Mouse (Mus musculus) gastrocnemius, postnatal 14 days (tissue): ENCODE results near the gene Cdkl2. TPM values are rescaled to one million over a fixed set of nuclear protein-coding genes. Genes with fewer than 3 reads are reported as not detected.

ENCODE experiments used
- DNase-seq: peaks from one replicate; pipeline ENCODE4 v3.0.0; 2021; ENCODE audit warnings: mixed read lengths
- intact Hi-C: fragments of 180-260 bp; cut with DNase I; formaldehyde crosslinking; loops from one replicate; pipeline ENCODE4 v1.15.1; 2025; ENCODE audit warnings: low total_unique reads
- long read RNA-seq, 2 experiments: library from polyadenylated mRNA; stranded (forward); transcript quantifications; one replicate each; pipeline ENCODE4 v2.0.0; 2021
- total RNA-seq, 2 experiments: library from RNA; stranded (reverse); gene quantifications; 2 replicates each; pipeline ENCODE4 v1.2.3; 2021

Gene Cdkl2
- total RNA-seq = 1 to 10 TPM; 3.9 to 4.6 TPM
- long read RNA-seq, experiment 1, full-length matches to known transcripts = 4 of 6 reads
- long read RNA-seq, experiment 1, partial matches to known transcripts = 0 of 6 reads
- long read RNA-seq, experiment 1, other reads (novel, unspliced or antisense) = 2 of 6 reads
- long read RNA-seq, experiment 2, partial matches to known transcripts = 0 of 2 reads
- long read RNA-seq, experiment 2, other reads (novel, unspliced or antisense) = 2 of 2 reads

DNA sequence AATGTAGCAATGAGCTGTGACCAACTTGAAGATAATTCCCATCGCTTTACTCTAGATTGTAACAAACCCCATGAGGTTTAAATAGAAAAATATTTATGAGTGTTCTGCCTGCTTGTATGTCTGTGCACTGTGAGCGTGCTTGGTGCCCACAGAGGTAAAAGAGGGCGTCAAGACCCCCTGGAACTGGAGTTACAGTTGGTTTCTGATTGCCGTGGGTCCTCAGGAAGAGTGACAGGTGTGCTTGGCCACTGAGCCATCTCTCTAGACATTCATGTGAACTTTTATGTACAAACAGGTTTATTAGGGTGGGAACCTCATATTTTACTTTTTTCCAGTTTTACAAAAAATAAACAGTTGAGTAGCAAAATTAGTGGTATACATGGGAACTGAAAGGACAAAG is at the start of gene Cdkl2:
TSS of gene Cdkl2 (minus strand) at position 101 of the 400 bp plus-strand sequence.
- intact Hi-C loops = no loop called here

DNA sequence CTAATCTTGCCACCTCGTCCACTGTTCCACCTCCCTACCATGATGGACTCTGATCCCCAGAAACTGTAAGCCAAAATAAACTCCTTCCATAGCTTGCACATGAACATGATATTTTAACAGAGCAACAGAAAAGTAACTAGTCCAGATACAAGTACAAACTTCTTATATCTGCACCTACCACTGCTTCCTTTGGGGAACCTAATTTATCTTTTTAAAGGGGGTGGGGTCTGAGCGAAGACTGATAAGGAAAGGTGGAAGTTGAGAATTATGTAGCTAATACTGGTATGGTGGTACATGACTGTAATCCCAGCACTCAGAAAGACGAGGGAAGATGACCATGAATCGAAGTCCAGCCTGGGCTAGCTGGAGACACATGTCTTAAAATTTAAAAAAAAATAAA is 43.8 kb upstream of the Cdkl2 start:
- intact Hi-C loops = no loop called here

More for the DNA sequence above, at the start of gene Cdkl2:
- no peak for DNase-seq

DNA sequence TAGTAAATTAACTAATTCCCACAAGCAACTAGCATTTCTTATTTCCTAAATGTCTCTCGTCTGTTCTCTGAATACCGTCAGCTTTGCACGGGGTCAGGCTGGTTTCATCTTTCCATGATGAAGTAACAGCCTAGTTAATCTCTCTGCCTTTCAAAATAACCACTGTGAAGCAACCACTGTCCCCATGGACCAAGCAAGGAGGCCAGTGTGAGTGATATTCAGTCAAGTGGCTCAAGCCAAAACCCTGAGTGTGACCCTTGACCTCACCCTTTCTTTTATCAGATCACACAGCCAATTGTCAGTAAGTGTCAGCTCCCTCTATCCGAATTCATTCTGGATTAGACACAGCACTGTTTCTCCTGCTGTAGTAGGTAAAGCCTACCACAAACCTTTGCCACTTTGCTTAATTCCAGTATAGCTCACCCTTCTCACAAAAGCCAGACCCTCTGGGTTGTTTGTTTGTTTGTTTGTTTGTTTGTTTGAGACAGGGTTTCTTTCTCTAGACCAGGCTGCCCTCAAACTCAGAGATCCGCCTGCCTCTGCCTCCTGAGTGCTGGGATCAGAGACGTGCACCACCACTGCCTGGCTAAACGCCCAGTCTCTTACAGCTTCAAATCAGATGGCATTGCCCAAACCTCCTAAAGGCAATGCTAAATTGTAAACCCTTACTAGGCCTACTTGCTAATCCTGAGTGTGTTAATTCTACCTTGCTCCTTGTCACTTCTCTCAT is 42.3 kb upstream of the Cdkl2 start:
- intact Hi-C loops = no loop called here
- no peak for DNase-seq

More for the DNA sequence above, 43.8 kb upstream of the Cdkl2 start:
- no peak for DNase-seq

DNA sequence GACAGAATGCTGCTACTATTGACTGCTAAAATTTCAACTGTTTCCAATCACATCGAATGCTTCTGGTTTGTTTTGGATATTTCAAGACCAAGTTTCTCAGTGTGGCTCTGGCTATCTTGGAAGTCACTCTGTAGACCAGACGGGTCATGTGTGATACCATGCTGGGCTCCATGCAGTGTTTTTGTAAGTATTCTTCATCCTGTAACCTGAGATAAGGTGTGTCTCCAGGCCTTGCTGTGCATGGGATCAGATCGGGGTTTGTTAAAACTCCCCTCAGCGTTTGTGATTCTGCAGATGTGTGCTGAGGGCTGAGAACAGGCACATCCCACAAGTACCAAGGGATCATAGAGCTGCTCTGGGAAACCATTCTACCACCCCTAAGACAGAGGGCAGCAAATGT is 41.6 kb upstream of the Cdkl2 start:
- no peak for DNase-seq
- intact Hi-C loops = no loop called here

GRCm38 (mm10) chr5:92083417-92084038 is 39.8 kb upstream of the Cdkl2 start, which contains the start of gene G3bp2:
TSS of gene G3bp2 (minus strand) at chr5:92083719.
- intact Hi-C loops = no loop called here
- peak; percentile 98 for DNase-seq

DNA sequence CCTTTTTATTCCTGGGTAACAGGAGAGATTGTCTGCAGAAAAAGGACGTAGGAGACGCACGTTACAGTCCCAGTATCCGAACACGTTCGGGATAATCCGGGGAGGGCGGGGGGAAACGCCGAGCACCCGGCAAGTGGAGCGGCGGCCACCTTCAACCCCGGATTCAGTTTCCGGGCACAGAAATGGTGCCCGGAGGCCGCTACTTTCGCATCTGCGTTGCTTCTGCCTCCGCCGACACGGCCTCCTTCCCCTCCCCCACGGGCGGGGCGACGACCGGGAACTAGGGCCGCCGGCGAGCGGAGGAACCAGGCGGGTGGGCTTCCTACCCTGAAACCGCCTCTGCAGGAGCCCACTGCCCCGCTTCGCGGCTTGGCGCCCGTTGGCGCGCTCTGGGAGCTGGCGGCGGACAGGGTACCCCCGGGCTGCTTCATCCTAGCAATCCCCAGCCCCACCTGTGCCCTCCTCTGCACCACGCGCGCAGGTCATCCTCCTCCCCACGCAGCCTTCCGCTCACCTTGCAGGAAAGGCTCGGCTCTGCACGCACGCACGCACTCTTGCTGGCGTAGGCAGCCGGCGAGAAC is 39.2 kb upstream of the Cdkl2 start:
- intact Hi-C loops = no loop called here
- peak; percentile 70 for DNase-seq

GRCm38 (mm10) chr5:92081326-92081725 is 37.6 kb upstream of the Cdkl2 start:
- intact Hi-C loops = no loop called here
- no peak for DNase-seq

DNA sequence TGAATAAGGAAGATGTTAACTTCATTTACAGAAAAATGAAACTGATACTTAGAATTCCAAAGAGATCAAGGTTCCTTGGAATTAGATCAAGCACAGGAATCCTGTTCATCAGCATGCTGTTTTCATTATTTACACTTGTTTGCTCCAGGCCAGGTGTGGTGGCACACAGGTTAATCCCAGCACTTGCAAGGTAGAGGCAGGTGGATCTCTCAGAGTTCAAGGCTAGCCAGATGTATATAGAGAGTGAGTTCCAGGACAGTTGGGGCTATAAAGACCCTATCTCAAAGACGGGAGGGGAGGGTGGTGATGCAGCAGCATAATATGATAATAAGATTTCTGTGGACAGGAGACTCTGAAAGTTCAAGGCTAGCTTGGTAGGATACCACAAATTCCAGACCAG is 36.7 kb upstream of the Cdkl2 start:
- intact Hi-C loops = no loop called here
- DNase-seq = no peak

DNA sequence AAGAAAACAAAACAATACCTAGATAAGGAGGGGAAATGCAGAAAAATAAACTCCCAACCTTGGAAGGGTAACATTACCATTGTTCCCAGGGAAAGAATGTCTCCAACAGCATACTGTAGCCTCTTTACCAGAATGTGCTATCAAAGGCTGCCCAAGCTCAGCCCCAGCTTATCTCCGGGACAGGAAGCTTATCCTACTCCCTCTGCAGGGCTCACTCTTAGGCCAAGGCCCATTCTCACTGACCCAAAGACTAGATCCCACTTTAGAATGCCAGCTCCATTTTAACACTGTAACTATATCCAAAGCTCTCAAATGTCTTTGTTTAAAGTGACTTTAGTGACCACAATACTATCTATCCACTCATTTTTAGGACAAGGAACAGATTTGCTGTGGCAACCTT is 35.6 kb upstream of the Cdkl2 start:
- DNase-seq = no peak
- intact Hi-C loops = loop anchor here (10.0 kb wide), 1 partner anchor 45 kb away; no protein-coding TSS in a partner anchor

- intact Hi-C loops = loop anchor here (10.0 kb wide), 1 partner anchor 46 kb away; no protein-coding TSS in a partner anchor
- no peak for DNase-seq
Observed at GRCm38 (mm10) chr5:92078751-92079150, 35.1 kb upstream of the Cdkl2 start.

DNA sequence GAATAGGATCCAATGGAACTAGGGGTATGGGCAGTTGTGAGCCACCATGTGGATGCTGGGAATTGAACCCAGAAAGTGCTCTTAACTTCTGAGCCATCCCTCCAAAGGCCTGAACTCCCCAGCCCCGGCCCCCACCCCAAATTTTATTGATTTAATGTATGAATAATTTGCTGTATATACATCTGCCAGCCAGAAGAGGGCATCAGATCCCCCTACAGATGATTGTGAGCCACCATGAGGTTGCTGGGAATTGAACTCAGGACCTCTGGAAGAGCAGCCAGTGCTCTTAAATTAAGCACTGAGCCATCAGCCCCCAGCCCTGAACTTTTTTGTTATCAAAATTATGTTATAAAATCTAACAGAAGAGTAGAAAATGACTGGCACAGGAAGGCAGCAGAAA is 32.6 kb upstream of the Cdkl2 start:
- intact Hi-C loops = loop anchor here (10.0 kb wide), 1 partner anchor 49 kb away; no protein-coding TSS in a partner anchor
- DNase-seq = no peak

DNA sequence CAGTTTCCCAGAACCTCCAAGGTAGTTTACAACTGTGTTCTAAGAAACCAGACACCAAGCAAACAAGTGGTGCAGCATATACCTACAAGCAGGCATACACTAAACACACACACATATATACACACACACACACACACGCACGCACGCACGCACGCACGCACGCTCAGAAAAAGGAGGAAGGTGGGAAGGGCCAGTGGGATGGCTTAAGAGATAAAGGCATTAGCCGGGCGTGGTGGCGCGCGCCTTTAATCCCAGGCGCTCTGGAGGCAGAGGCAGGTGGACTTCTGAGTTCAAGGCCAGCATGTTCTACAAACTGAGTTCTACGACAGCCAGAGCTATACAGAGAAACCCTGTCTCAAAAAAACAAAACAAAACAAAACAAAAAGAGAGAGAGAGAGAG is 30.4 kb upstream of the Cdkl2 start:
- DNase-seq = no peak
- intact Hi-C loops = loop anchor here (10.0 kb wide), 1 partner anchor 51 kb away; no protein-coding TSS in a partner anchor

DNA sequence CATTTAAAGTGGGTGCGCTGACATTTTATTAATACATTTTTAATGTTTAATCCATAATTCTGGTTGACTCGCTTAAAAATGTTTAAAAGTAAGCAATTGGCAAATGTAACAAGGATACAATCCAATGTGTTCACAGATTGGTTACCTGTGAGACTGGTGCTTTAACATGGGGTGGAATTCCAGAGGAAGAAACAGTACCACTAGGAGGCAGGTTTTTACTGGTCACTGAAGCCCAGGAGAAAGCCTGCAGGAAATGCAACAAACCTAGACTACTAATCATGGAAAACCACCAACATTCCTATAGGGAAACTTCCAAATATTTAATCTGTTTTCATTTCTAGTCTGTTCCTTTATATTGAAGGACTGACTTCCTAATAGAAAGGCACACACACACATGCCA is 19.5 kb upstream of the Cdkl2 start:
- DNase-seq = no peak
- intact Hi-C loops = no loop called here

GRCm38 (mm10) chr5:92052866-92053265 is 9.2 kb upstream of the Cdkl2 start:
- intact Hi-C loops = no loop called here
- DNase-seq = no peak

- no peak for DNase-seq
- intact Hi-C loops = no loop called here
Observed at GRCm38 (mm10) chr5:92050419-92050818, 6.7 kb upstream of the Cdkl2 start.

- intact Hi-C loops = no loop called here
- DNase-seq = peak; percentile 90
Observed at GRCm38 (mm10) chr5:92042377-92043348, 1.0 kb downstream of the Cdkl2 start.

DNA sequence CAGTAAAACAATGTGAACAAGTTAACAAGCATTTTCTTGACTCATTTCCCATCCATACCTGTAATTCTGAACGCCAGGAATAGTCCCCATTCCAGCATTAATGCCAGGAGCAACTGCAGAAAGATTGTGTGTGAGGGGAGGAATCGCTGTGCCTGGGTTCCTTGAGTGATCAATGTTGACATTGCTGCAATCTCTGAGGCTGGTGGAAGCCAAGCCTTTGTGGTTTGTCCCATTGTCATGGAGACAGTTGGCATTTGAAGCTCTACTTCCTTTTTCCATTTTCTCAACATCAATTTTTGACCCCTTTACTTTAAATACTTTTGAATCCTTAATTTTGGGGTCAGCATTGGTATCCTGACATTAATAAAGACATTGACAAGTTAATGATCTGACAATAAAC is 23.7 kb downstream of the Cdkl2 start:
- no peak for DNase-seq
- intact Hi-C loops = no loop called here

- intact Hi-C loops = no loop called here
- no peak for DNase-seq
Observed at GRCm38 (mm10) chr5:92011756-92012155, 31.9 kb downstream of the Cdkl2 start.

DNA sequence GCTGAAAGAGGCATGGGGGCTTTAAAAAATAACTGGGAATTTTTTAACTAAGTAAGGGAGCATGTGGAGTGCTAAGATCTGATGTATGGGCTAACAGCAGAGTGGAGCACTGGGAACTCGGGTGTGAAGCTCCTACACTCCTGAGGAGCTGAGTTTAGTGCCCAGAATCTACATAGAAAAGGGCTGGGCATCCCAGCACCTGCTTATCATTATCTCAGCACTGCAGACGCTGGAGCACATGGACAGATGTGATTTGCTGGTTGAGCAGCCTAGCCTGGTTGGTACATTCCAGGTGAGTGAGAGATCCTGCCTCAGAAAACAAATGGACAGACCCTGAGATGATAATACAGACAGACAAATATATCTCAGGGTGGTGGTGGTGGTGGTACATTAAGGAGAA is 33.9 kb downstream of the Cdkl2 start:
- intact Hi-C loops = no loop called here
- DNase-seq = no peak
